In genomic region chr16:25376720-25377373, GRCm38 (mm10) we compare ENCODE assay signal across 9 mouse cellular contexts.
DNase-seq lines count a peak whose midpoint lies in the region; ATAC-seq lines count a peak whose summit lies in the region.
"Had no signal": no experiment of that assay in that cellular context is flagged by ENCODE, and none has a peak within 500 bp of the region (broad histone marks: within the 10 kb centered on the region; RNA-seq: fewer than 3 reads in every experiment).

No protein-coding gene starts in this region.

- H3K9me3 ChIP-seq in lung, embryonic 16.5 days (ENCODE audit: control insufficient read depth, low read length), result no peaks in the 10 kb centered on the region
- H3K9me3 ChIP-seq: embryonic facial prominence, embryonic 12.5 days had no signal

- no peaks in the 10 kb centered on the region for H3K27me3 ChIP-seq in lung, embryonic 16.5 days (ENCODE audit: control insufficient read depth, insufficient read depth, low read depth, low read length)
- H3K27me3 ChIP-seq: embryonic facial prominence, embryonic 12.5 days had no signal

- H3K27ac ChIP-seq in lung, embryonic 16.5 days (ENCODE audit: low read length), result no peak overlapping the region
- H3K27ac ChIP-seq: embryonic facial prominence, embryonic 12.5 days had no signal

- H3K4me2 ChIP-seq in lung, embryonic 16.5 days (ENCODE audit: low read depth, low read length), result no peak overlapping the region
- H3K4me2 ChIP-seq: embryonic facial prominence, embryonic 12.5 days had no signal

- H3K36me3 ChIP-seq in lung, embryonic 16.5 days (ENCODE audit: control insufficient read depth, insufficient read depth, low read length), result no peaks in the 10 kb centered on the region
- H3K36me3 ChIP-seq: embryonic facial prominence, embryonic 12.5 days had no signal

- peak; percentile 75 for ATAC-seq in lung, embryonic 16.5 days (ENCODE audit: low read depth)

- WGBS in large intestine, adult 2 months, result 37% methylated on average over 14 of the region's 14 CpGs
- 32% methylated on average over 14 of the region's 14 CpGs for WGBS in lung, embryonic 16.5 days

- intact Hi-C loops in heart, postnatal 10 days (cut with DNase I), result loop anchor here (1.0 to 10.0 kb wide), 2 partner anchors 308 to 575 kb away; partner anchors contain the start of gene Trp63

- H3K9ac ChIP-seq in lung, embryonic 16.5 days (ENCODE audit: low read length), result no peak overlapping the region
- H3K9ac ChIP-seq: embryonic facial prominence, embryonic 12.5 days had no signal

- peaks cover 3% of the 10 kb centered on the region; the same call in 1 of the 2 replicates for H3K4me1 ChIP-seq in lung, embryonic 16.5 days (replicated peaks; ENCODE audit: control insufficient read depth, insufficient read depth, low read length)
- H3K4me1 ChIP-seq: embryonic facial prominence, embryonic 12.5 days had no signal

- no peak overlapping the region for H3K4me3 ChIP-seq in lung, embryonic 16.5 days (ENCODE audit: low read length)
- H3K4me3 ChIP-seq: embryonic facial prominence, embryonic 12.5 days had no signal

- peak; percentile 59 to 67 for DNase-seq in B cell, adult 2 months
- DNase-seq in adrenal gland, postnatal 36 days, result peak; percentile 69 to 70
- DNase-seq in fibroblast of lung, adult 2 months (ENCODE audit: low read depth), result peak; percentile 59
- peak; percentile 79 to 88 for DNase-seq in heart, postnatal 10 days
- DNase-seq in large intestine, adult 2 months (ENCODE audit: low read depth, low spot score), result peak; percentile 42
- DNase-seq in ovary, postnatal 36 days (ENCODE audit: low spot score), result peak; percentile 77
- DNase-seq in thymus, postnatal 36 days, result peak; percentile 40 to 57
